Mouse (Mus musculus) NIH3T3 (cell line): ENCODE measurements around the gene Ercc6l.
A peak's percentile ranks its signal among the peaks of the same experiment; 100 is the strongest.

Source experiments
- DNase-seq: peaks from one replicate; pipeline ENCODE4 v3.0.0-alpha.2; 2012; ENCODE audit warnings: low read depth

Ercc6l gene

GRCm38 (mm10) chrX:102156618-102157422 lies at the start of gene Ercc6l:
Gene Ercc6l (minus strand): TSS chrX:102157091.
- peak; percentile 97 for DNase-seq

GRCm38 (mm10) chrX:102190840-102191239 lies 33.9 kb upstream of the Ercc6l start:
- no peak for DNase-seq

- no peak for DNase-seq
Measured at GRCm38 (mm10) chrX:102189581-102189980, 32.7 kb upstream of the Ercc6l start.

DNA sequence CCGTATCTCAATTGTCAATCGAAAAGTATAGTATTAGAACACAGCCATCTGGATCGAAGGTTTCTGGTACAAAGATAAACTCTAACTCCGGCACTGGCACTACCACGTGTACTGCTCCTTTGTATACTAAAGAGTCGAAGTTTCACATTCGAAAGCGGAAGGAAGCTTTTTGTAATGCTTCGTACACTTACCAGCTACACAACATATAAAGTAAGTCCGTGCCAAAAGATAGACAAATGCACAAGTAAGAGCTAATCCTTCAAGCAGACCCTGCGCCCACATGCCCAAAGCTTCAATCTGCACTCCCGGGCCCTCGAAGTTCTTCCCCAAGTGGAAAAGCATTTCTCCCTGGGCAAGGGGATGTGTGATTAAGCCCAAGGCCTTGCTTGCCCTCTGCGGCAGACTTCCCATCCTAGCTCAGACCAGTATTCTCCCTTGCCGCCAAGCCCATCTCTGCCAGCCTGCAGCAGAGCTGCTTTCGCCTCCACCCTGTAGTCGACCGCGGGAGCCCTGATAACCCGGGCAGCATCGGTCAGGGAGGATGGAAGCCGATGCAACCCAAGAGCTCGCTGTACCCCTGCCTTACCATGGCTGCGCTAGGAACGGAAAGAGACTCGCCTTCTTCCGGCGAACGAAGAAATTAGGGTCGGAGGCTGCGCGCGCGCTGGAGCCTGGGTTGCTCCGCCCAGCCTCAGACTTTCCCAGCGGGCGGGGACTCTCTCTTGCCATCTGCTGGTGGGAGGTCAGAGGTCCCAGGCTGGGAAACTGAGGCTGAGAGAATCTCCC lies 32.0 kb upstream of the Ercc6l start, which contains the start of gene Rps4x:
Gene Rps4x (minus strand): TSS at position 683 of the 786 bp plus-strand sequence.
- DNase-seq = peak; percentile 89

DNA sequence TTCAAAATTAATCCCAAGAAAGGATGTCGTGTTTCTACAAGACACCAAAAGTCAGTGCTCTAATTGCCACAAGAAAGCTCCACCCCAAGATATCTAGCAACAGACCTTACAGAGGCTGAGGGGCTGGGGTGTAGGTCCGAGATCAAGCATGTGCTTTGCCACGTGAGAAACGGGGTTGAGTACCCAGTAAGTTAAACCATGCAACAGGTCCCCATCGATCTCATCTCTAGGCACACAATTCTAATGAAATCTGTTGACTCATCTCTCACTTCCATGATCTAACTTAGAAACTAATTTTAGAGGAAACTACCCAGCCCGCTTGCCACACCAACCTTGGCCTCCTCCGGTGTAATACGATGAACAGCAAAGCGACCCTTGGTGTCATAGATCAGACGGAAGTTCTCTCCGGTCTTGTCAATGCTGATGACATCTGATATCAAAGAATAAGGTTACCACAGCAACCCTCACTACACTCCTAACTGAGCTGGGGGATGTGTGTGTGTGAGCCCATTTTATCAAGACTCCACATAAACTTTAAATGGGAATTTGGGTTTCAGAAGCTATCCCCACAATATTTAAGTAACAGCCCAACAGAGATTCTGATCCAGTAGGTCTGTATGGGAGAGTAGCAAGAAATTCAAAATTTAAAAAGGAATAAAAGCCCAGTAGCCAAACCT lies 30.3 kb upstream of the Ercc6l start:
- DNase-seq = no peak

DNA sequence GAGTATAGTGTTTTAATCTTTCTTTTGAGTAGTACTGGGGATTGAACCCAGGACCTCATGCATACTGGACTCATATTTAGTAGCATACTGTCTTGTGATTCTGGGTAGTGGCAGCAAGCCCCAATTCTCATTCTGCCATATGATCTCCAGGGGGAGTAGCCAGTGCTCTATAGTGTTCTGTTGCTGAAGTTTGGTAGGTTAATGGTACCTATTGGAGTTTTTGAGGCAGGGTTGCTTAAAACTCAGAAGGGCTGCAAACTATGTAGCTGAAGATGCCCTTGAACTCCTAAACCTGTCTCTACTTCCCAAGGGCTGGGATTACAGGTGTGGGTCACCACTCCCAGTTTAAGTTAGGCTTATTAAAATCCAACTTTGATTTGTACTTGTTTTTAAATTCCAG lies 25.7 kb upstream of the Ercc6l start:
- no peak for DNase-seq

GRCm38 (mm10) chrX:102175538-102176287 lies 18.8 kb upstream of the Ercc6l start:
- no peak for DNase-seq

DNA sequence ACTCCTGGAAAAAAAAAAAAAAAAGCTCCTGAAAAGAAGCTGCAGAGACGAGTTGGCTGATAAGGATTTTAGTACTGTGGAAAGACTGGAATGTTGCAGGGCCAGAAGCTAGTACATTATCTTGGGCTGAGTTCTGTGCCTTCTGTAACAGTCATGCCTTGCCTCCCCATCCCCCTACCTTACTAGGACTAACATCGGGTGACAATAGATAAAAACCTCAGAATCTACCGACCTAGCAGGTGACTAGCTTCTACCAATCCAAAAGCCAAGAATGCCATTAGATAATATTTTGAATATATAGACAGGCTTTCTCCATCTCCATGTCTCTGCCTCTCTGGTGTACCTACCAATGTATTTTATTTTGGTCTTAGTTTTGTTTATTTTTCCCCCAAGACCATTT lies 14.0 kb upstream of the Ercc6l start:
- DNase-seq = no peak

DNA sequence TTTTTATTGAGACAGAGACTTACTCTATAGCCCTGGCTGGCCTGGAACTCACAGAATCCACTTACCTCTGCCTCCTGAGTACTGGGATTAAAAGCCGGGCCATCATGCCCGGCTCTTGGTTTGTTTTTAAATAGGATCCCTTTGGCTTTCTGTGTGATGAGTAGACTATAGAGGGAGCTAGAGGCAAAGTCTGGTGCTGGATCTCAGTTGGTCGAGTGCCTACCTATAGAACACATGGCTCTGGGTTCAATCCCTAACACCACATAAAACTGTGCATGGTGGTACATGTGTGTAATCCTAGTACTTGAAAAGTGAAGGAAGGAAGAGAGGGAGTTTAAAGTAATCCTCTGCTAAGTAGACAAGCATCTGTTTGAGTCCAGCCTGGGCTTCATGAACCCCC lies 13.2 kb upstream of the Ercc6l start:
- no peak for DNase-seq

DNA sequence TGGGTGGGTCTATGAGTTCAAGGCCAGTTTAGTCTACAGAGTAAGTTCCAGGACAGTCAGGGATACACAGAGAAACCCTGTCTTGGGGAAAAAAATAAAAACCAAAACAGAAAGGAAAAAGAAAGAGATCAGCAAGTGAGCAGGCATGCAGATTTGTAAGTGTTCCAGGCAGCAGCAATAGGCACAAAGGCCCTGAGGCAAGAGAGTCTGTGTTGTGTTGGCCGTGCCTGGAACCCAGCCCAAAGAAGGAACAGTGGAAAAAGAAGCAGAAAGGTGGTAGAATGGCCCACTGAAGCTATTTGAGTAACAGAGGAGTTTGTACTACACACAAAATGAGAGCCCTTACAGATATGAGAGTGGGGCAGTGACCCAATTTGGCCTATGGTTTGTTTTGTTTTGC lies 12.8 kb upstream of the Ercc6l start:
- DNase-seq = peak; percentile 44

DNA sequence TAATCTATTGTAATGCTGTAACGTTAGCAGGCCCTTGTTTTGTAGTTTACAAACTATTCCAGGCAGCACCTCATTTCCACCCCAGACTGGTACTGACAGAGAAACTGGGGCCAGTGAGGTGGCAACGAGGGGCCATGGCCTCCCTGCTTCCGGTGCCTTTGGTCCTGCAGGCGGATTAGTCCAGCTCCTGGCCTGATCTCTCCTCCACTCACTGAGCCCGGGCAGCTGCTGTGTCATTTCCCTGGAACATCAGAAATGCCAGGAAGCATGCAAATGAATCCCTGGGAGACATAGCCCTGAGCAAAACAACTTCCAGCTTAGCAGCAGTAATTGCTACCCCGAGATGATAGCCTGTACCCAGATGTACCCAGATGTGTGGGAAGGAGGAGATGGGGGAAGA lies 10.1 kb upstream of the Ercc6l start:
- peak; percentile 25 for DNase-seq

DNA sequence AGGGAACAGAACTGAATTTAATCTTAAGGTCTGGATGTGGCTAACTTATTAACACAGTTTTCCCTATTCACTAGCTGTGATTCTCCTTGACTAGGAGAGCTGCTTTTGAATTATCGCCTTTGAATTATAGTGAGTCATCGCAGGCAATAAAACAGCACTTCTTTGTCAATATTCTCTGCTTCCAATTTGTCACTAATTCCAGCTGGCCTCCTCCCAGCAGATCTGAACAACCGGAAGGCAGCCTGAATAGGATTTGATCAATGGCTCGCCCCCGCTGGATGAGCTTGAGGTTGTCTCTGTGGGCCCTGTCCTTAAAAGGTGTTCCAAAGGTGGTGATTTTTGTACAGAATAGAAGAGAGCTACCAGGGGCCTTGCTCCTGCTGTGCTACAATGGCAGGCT lies 9.6 kb upstream of the Ercc6l start:
- no peak for DNase-seq

- peak; percentile 60 for DNase-seq
Measured at GRCm38 (mm10) chrX:102163529-102163928, 6.6 kb upstream of the Ercc6l start.

GRCm38 (mm10) chrX:102163096-102163495 lies 6.2 kb upstream of the Ercc6l start:
- DNase-seq = peak; percentile 27

GRCm38 (mm10) chrX:102160528-102160927 lies 3.6 kb upstream of the Ercc6l start:
- DNase-seq = no peak

GRCm38 (mm10) chrX:102159778-102160177 lies 2.9 kb upstream of the Ercc6l start:
- DNase-seq = peak; percentile 53

DNA sequence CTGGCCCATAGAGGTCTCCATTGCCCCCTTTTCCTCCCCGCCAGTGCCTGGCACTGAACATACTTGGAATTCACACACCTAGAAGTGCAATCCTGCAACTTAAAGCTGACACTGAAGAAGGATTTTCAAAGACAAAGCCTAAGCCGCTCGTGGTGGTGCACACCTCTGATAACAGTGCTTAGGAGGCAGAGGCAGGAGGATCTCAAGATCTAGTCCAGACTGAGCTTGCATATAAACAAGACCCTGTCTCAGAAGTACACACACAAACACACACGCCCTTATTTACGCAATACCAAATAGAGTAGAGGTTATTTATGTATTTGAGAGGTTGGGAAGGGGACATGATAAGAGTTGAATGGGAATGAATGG lies 516 bp upstream of the Ercc6l start:
- DNase-seq = no peak

GRCm38 (mm10) chrX:102141157-102141556 lies 15.7 kb downstream of the Ercc6l start:
- DNase-seq = no peak

GRCm38 (mm10) chrX:102121321-102121720 lies 35.6 kb downstream of the Ercc6l start:
- DNase-seq = no peak

GRCm38 (mm10) chrX:102119042-102119864 lies 37.6 kb downstream of the Ercc6l start, which contains the start of gene Pin4:
Gene Pin4 (plus strand): TSS chrX:102119447.
- DNase-seq = peak; percentile 96

DNA sequence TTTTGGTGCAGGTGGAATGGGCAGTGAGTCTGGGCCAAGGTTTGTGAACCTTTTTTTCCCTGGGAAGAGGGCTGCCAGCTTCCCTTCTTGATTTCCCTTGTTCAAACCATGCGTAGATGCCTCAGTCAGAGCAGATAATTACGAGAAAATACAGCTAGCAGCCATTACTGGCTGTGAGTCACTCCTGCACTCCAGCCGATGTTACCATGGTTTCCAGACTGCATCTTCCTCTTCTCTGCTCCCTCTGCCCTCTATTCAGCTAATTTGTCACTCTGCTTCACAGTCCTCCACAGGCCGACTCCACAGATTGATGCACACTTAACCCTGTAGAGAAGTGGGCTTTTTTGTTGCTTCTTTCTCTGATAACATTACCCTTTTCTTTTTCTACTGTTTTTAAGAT lies 41.2 kb downstream of the Ercc6l start:
- DNase-seq = peak; percentile 48
